Mouse (Mus musculus): ENCODE results near the gene Trim23. TPM values are rescaled to one million over a fixed set of nuclear protein-coding genes. Genes with fewer than 3 reads are reported as not detected.

The Trim23 gene
- polyA plus RNA-seq, 2 experiments from 2014 or later = 23.3 to 28.8 TPM

Other genes starting within 250 kb of the Trim23 start
- 1 to 10 TPM; 6.3 to 8.3 TPM for gene Nln, start 69.2 kb upstream of the Trim23 start, polyA plus RNA-seq (2017; shearing (Covaris generic))
- under 1 TPM; 0.15 to 0.42 TPM for gene Sgtb, start 69.1 kb upstream of the Trim23 start, polyA plus RNA-seq (2017; shearing (Covaris generic))
- gene Trappc13, start 328 bp upstream of the Trim23 start, polyA plus RNA-seq (2017; shearing (Covaris generic)) = 10 to 100 TPM; 46.1 to 47.7 TPM
- 10 to 100 TPM; 10.5 to 12.5 TPM for gene Cenpk, start 49.8 kb downstream of the Trim23 start, polyA plus RNA-seq (2017; shearing (Covaris generic))
- 10 to 100 TPM; 13.6 to 15.5 TPM for gene Ppwd1, start 50.0 kb downstream of the Trim23 start, polyA plus RNA-seq (2017; shearing (Covaris generic))
- gene Adamts6, start 109.0 kb downstream of the Trim23 start, polyA plus RNA-seq (2017; shearing (Covaris generic)) = 10 to 100 TPM; 16.3 to 19.1 TPM